Mouse (Mus musculus): ENCODE data around the gene Tiam2.
A peak's percentile ranks its signal among the peaks of the same experiment; 100 is the strongest.

Tiam2 gene

GRCm38 (mm10) chr17:3394985-3395384, 68.6 kb downstream of the Tiam2 start:
- no peak for DNase-seq (ENCODE audit: low read depth)

GRCm38 (mm10) chr17:3396881-3397281, 70.5 kb downstream of the Tiam2 start:
- no peak for DNase-seq (ENCODE audit: low read depth)

- no peak for DNase-seq (ENCODE audit: low read depth)
Observed at GRCm38 (mm10) chr17:3397836-3398235, 71.5 kb downstream of the Tiam2 start.

GRCm38 (mm10) chr17:3405350-3406073, 79.1 kb downstream of the Tiam2 start:
- DNase-seq (ENCODE audit: low read depth) = no peak

GRCm38 (mm10) chr17:3407051-3407450, 80.7 kb downstream of the Tiam2 start:
- DNase-seq (ENCODE audit: low read depth) = no peak

- DNase-seq (ENCODE audit: low read depth) = no peak
Observed at GRCm38 (mm10) chr17:3410307-3410706, 83.9 kb downstream of the Tiam2 start.

- DNase-seq (ENCODE audit: low read depth) = no peak
Observed at GRCm38 (mm10) chr17:3412771-3413170, 86.4 kb downstream of the Tiam2 start.

GRCm38 (mm10) chr17:3415580-3415979, 89.2 kb downstream of the Tiam2 start:
- DNase-seq (ENCODE audit: low read depth) = no peak

- DNase-seq (ENCODE audit: low read depth) = no peak
Observed at GRCm38 (mm10) chr17:3416401-3416800, 90.0 kb downstream of the Tiam2 start.

GRCm38 (mm10) chr17:3419368-3419928, 93.1 kb downstream of the Tiam2 start:
- DNase-seq (ENCODE audit: low read depth) = no peak

- no peak for DNase-seq (ENCODE audit: low read depth)
Observed at GRCm38 (mm10) chr17:3420148-3420547, 93.8 kb downstream of the Tiam2 start.

- DNase-seq (ENCODE audit: low read depth) = no peak
Observed at GRCm38 (mm10) chr17:3423416-3423815, 97.0 kb downstream of the Tiam2 start.

GRCm38 (mm10) chr17:3428659-3429058, 102.3 kb downstream of the Tiam2 start:
- DNase-seq (ENCODE audit: low read depth) = no peak

- DNase-seq (ENCODE audit: low read depth) = no peak
Observed at GRCm38 (mm10) chr17:3432590-3433498, 106.5 kb downstream of the Tiam2 start.

GRCm38 (mm10) chr17:3433521-3434271, 107.3 kb downstream of the Tiam2 start:
- DNase-seq (ENCODE audit: low read depth) = no peak

- no peak for DNase-seq (ENCODE audit: low read depth)
Observed at GRCm38 (mm10) chr17:3435299-3435698, 108.9 kb downstream of the Tiam2 start.

GRCm38 (mm10) chr17:3436841-3437515, 110.6 kb downstream of the Tiam2 start:
- no peak for DNase-seq (ENCODE audit: low read depth)

GRCm38 (mm10) chr17:3442526-3443401, 116.4 kb downstream of the Tiam2 start:
- DNase-seq (ENCODE audit: low read depth) = no peak

- DNase-seq (ENCODE audit: low read depth) = peak; percentile 20
Observed at GRCm38 (mm10) chr17:3446191-3446950, 120.0 kb downstream of the Tiam2 start.

- DNase-seq (ENCODE audit: low read depth) = peak; percentile 35
Observed at GRCm38 (mm10) chr17:3448725-3449124, 122.4 kb downstream of the Tiam2 start.
